Mouse (Mus musculus) cerebellum, postnatal 14 days (tissue): ENCODE measurements at regions not wholly inside any gene's neighbourhood (a gene's known extent, or its start where the extent isn't known, plus 50 kb on each side); places are given as distances from the start of the nearest gene placed in this dataset.

ENCODE experiments used
- DNase-seq, 2 experiments: peaks; one replicate each; pipeline ENCODE4 v3.0.0; 2021; ENCODE audit warnings: mixed read lengths in 2 of 2

GRCm38 (mm10) chr14:25239335-25239960 lies 219.5 kb upstream of the Zmiz1 start:
- no peak for DNase-seq

- DNase-seq: no peak
Observed at GRCm38 (mm10) chr14:25242753-25243152, 216.2 kb upstream of the Zmiz1 start.

DNA sequence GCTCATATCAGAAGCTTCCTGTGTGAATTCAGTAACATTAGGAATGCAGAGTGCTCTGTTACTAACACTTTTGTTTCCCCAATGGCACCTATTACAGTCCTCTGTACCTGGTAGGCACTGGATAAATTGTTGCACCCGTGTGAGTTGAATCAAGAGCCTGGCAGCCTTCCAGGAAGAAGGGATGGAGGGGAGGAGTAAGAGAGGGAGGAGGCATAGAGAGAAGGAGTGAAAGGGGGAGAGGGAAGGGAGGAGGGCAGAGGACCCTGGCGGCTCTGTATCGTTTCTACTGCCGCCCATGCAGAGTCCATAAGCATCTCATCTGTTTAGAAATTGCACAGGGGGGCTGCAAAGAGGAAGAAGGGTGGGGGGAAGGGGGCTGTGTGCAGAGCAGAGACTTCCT lies 215.7 kb upstream of the Zmiz1 start:
- DNase-seq: peak in 1 of 2 experiments; percentile 28

DNA sequence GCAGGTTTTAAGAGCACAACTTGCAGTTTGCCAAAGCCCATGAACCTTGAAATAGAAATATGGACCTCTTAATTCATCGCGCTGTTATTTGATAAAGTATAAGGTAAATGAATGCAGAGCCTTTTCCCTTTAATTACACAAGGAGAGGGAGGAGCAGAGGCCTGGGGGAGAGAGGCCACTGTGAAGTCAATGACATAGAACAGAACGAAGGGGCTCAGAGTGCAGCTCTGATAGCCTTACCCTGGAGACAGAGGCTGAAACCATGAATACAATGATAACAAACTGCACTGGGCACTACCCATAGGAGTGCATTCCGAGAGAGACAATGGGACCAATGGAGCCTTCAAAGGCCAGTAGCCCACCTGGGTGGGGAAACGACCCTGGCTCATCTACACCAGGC lies 215.3 kb upstream of the Zmiz1 start:
- DNase-seq: no peak

DNA sequence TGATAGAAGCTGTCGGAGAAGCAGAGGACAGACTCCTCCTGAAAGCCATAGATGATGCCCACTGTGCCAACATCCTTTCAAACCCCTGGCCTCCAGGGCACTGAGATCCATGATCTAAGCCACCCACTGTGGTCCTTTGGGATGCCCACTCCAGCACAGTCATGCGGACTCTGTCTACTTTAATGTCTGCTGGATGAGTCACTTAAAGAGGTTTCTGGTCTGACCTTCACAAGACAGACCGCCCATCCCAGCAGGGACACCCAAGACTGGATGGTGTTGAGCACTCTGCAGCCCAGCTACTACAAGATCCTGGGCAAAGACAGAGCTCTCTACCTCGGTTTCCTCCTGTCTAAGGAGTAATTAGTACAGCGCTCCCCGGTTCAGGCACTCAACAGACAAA lies 214.1 kb upstream of the Zmiz1 start:
- DNase-seq: no peak

DNA sequence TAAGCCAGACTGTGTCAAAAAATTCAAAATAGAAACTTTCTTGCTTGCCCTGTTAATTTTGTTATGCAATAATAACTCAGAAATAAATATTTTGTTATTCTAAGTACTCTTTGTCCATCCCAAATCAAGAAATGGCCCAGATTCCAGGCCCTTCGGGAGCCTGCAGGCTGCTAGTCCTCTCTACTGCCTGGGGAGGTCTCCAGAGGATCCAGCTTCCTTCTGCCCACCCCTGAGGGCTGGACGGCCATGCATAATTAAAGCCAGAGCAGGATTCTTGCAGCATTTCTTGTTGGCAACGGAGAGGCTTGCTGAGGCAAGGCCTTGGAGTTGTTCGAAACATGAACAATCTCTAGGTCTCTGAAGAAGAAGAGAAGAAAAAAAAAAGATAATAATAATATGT lies 213.3 kb upstream of the Zmiz1 start:
- DNase-seq: no peak

- no peak for DNase-seq
Observed at GRCm38 (mm10) chr14:25248941-25249340, 210.0 kb upstream of the Zmiz1 start.

DNA sequence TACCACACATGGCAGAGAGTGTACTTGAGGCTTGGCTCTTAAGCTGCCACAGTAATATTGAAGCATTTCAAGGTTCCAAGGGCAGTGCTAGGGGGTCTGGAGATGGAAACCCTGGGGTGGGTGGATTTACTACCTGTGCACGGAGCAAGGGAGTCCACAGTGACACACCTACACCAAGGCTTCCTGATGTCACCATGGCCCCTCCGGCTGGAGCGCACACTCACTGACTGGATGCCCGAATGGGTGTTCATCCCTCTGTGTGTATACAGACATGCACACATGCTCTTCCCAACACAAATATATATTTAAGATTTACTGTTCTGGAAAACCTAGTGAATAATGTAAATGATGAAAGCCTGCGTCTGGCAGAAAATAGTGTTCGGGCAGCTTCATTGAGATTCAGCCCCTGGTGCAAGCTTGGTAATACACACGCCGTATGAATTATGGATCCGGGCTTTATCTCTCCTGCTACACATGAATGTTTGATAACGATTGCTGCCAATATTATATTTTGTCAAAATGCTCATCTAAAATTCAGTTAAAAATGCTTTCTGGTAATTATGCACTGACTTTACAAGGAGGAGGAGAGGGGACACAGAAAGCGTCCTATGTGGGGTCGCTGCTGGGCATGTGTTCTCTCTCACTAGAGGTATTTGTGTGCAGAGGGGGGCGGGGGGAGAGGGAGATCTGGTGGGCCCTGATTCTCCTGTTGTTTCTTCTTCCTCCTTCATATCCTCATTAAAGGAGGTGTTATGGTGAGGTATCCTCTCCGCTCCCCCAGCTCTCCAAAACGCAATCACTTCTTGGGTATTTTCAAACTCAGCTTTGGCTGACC lies 205.8 kb upstream of the Zmiz1 start:
- no peak for DNase-seq

DNA sequence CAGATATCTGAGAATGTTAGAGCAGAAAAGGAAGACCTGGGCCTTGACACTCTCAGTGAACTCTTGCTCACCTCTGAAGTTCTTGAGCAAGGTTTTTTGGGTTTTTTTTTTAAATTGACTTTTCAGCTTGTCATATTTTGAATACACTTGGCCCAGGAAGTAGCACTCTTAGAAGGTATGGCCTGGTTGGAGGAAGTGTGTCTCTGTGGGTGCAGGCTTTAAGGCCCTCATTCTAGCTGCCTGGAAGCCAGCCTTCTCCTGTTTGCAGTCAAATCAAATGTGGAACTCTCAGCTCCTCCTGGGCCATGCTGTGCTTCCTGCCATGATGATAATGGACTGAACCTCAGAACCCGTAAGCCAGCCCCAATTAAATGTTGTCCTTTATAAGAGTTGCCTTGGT lies 195.9 kb upstream of the Zmiz1 start:
- no peak for DNase-seq

GRCm38 (mm10) chr14:25266846-25267245 lies 192.1 kb upstream of the Zmiz1 start:
- peak; percentile 42 to 45 for DNase-seq

DNA sequence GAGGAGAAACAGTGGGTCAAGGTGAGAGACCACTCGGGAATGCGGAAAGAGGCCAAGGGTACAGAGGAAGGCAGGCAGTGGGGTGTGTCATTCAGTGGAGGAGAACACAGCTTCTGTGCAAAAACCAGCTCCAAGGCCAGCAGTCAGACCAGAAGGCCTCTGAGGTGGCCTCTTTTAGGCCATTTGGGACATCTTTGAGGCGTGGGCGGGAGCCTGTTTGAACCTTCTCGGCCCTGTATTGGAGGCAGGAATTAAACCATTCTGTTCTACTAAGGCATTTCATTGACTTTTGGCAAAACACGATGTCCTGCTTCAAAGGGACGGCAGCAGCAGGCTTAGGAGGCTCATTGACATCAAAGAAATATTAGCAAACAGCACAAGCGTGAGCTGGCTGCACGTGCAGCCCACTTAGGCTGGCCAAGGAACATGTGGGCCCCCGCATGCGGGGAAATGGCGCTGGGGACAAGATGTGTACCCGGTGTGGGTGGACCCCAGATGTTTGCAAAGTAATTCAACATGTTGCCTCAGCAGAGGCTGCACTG lies 190.8 kb upstream of the Zmiz1 start:
- no peak for DNase-seq

DNA sequence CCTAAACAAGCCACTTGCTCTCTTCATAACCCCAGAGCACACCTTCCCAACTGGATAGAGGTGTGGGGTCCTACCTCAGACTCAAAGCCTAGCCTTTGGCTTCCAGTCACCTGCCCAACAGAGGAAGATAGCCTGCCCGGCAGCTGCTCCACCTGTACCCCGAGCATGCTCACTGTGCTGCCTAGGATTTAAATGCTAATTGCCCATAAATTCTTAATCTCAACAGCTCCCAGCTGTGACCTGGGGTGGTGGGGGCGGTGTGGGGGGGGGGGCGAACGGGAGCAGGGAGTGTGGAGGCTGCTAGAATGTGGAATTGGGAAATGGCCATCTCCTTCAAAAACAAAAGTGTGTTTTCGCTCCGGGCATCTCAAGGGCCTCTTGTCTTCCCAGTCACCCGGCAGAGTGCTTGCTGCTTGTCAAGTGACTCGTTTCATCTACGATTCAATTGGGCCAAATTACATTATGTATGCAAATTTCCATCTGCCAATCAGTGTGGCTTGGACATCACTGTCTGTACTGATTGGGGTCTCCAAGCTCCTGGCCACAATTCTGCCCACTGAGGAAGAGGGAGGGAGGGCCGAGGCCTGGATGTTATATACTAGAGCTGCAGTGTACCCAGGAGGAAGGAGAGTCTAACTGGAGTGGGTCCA lies 188.6 kb upstream of the Zmiz1 start:
- no peak for DNase-seq

GRCm38 (mm10) chr14:25272366-25273156 lies 186.4 kb upstream of the Zmiz1 start:
- DNase-seq: peak in 1 of 2 experiments; percentile 15

- DNase-seq: peak; percentile 73 to 78
Observed at GRCm38 (mm10) chr14:25279751-25280150, 179.2 kb upstream of the Zmiz1 start.

DNA sequence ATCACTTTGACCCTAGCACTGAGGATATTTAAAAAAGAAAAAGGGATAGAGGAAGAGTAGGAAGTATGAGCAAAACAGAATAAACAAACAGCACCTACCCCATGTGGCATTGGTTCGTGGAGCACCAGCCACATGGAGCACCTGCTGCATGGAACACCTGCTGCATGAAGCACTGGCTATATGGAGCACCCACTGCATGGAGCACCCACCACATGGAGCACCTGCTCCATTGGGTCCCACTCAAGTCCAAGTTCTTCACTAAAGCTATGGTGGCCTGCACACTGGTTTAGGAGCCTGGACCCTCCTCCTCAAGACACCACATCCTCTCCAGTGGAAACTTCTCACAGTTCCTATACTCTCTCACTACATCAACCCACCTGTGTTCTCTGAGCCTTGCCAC lies 166.4 kb upstream of the Zmiz1 start:
- DNase-seq: no peak

DNA sequence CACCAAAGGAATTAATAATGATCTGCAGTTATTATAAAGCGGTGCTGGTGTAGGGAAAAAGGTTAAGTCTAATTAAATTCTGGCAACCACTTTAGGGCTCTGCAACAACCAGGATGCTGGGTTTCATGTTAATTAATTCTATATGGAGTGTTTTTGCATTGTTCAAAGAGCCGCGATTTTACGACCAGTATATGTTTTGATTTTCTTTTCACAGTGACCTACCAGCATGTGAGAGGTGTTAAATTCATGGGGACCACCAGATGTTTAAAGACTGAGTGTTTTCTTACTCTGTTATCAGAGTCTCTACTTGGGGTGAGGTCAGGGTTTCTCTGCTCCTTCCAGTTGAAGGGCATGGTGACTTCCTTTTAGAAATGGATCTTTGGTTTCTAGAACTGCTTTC lies 164.8 kb upstream of the Zmiz1 start:
- DNase-seq: no peak

GRCm38 (mm10) chr14:25295688-25296350 lies 163.2 kb upstream of the Zmiz1 start:
- DNase-seq: no peak

DNA sequence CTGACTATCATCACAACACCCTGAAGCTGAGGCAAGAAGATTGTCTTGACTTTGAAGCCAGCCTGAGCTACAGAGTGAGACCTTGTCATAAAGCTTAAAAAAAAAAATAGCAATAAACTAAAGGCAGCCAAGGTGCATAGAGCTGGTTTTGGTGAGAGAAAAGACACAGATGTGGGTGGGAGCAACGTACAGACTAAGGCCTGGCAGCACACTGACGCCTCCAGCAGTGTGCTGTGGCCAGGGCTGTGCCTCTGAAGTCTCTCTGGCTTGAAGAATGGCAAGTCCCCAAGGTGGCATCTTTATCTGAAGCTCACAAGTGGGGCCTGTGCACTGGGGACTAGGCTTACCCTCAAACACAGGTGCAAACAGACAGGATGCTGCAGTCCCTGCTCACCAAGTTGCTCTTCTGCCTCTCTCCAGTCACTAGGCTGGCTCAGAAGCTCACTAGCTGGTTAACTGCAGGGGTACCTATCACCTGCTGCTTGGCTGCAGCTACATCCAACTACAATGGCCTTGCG lies 159.3 kb upstream of the Zmiz1 start:
- no peak for DNase-seq

- DNase-seq: no peak
Observed at GRCm38 (mm10) chr14:25301336-25302031, 157.5 kb upstream of the Zmiz1 start.

GRCm38 (mm10) chr14:25304391-25304851 lies 154.6 kb upstream of the Zmiz1 start:
- no peak for DNase-seq

- no peak for DNase-seq
Observed at GRCm38 (mm10) chr14:25306166-25306565, 152.8 kb upstream of the Zmiz1 start.
